Mouse (Mus musculus) ES-E14 (cell line): Measurements from ENCODE around the gene Ap2m1. TPM values are rescaled to one million over a fixed set of nuclear protein-coding genes. Genes with fewer than 3 reads are reported as not detected.

Experiments
- DNase-seq: peaks from one replicate; pipeline ENCODE4 v3.0.0-alpha.2; 2013; ENCODE audit warnings: low read depth, low spot score
- H3K27ac ChIP-seq: 2 replicates; pipeline ENCODE4 v1.5.1; 2012; ENCODE audit warnings: low read depth, mild to moderate bottlenecking, low read length, moderate library complexity, mixed read lengths; ENCODE audit not compliant: poor library complexity, insufficient read depth, severe bottlenecking
- H3K36me3 ChIP-seq: 2 replicates; pipeline ENCODE4 v1.6.1; 2012; ENCODE audit warnings: mild to moderate bottlenecking, low read length, moderate library complexity, mixed read lengths; ENCODE audit not compliant: control insufficient read depth, poor library complexity, insufficient read depth, severe bottlenecking
- H3K4me1 ChIP-seq, 2 experiments: fragments of 150-350 bp in 1 of 2; sonication (generic) in 1 of 2; 2 replicates each; pipeline ENCODE4 v1.6.1; 2012; ENCODE audit warnings: low read length in 2 of 2, mild to moderate bottlenecking in 1 of 2, mixed read lengths in 1 of 2; ENCODE audit not compliant: control insufficient read depth in 2 of 2, insufficient read depth in 2 of 2, poor library complexity in 1 of 2
- H3K4me3 ChIP-seq, 2 experiments: fragments of 150-350 bp in 1 of 2; sonication (generic) in 1 of 2; 2 replicates each; pipeline ENCODE4 v1.5.1; 2012; ENCODE audit warnings: low read length in 2 of 2, low read depth in 1 of 2, mild to moderate bottlenecking in 1 of 2, mixed read lengths in 1 of 2; ENCODE audit not compliant: insufficient read depth in 1 of 2, poor library complexity in 1 of 2, severe bottlenecking in 1 of 2
- H3K9ac ChIP-seq: 2 replicates; pipeline ENCODE4 v1.6.1; 2012; ENCODE audit warnings: low read depth, mild to moderate bottlenecking, low read length, mixed read lengths; ENCODE audit not compliant: poor library complexity, insufficient read depth, severe bottlenecking
- H3K9me3 ChIP-seq: fragments of 150-350 bp; sonication (generic); 2 replicates; pipeline ENCODE4 v1.6.1; 2012; ENCODE audit warnings: low read depth, mild to moderate bottlenecking, low read length; ENCODE audit not compliant: control insufficient read depth, insufficient read depth
- CHD2 ChIP-seq: IDR thresholded peaks from 2 replicates; pipeline ENCODE4 v1.6.1; 2014; ENCODE audit warnings: mild to moderate bottlenecking, low read depth, low read length, inconsistent platforms
- HCFC1 ChIP-seq: IDR thresholded peaks from 2 replicates; pipeline ENCODE4 v1.6.1; 2012; ENCODE audit warnings: low read length, inconsistent platforms, borderline replicate concordance; ENCODE audit not compliant: insufficient read depth
- MAFK ChIP-seq: IDR thresholded peaks from 2 replicates; pipeline ENCODE4 v1.6.1; 2014; ENCODE audit warnings: mild to moderate bottlenecking, low read depth, low read length, inconsistent platforms; ENCODE audit not compliant: insufficient read depth
- ZC3H11A ChIP-seq: IDR thresholded peaks from 2 replicates; pipeline ENCODE4 v1.6.1; 2012; ENCODE audit warnings: low read depth, mild to moderate bottlenecking, inconsistent platforms, low read length, borderline replicate concordance
- ZNF384 ChIP-seq: IDR thresholded peaks from 2 replicates; pipeline ENCODE4 v1.6.1; 2012; ENCODE audit warnings: low read depth, low read length, inconsistent platforms
- in situ Hi-C, 2 experiments: fragments of 600-800 bp; cut with MboI; formaldehyde crosslinking; loops; one replicate each; pipeline ENCODE4 v1.15.1; 2025; ENCODE audit warnings: low sequenced_read_pairs in 2 of 2, inconsistent platforms in 1 of 2; ENCODE audit not compliant: unreplicated experiment in 2 of 2
- total RNA-seq: library from RNA; depleted of rRNA; stranded (reverse); fragments of 300-350 nt; gene quantifications from 2 replicates; pipeline ENCODE4 v1.2.3, GENCODE M21; 2012

Ap2m1 gene
- total RNA-seq, 1 experiment, result 236 TPM

GRCm38 (mm10) chr16:20497980-20498676 is 37.1 kb upstream of the Ap2m1 start:
- Histone ChIP-seq H3K9ac (peak overlapping the region; percentile 40; the same call in 1 of the 2 replicates), H3K9me3 (no peaks in the 10 kb centered on the region), H3K36me3 (peaks cover 20% of the 10 kb centered on the region), H3K27ac (peak overlapping the region; percentile 22), H3K4me1 (peaks cover 0 to 2% of the 10 kb centered on the region in 2 experiments; a peak in 2 of 4 replicates), H3K4me3 (peak overlapping the region; percentile 76 to 95)
- no peak for DNase-seq
- in situ Hi-C loops, result no loop called here
- no peak for TF ChIP-seq MAFK
- no peak for TF ChIP-seq ZC3H11A

GRCm38 (mm10) chr16:20498677-20499475 is 36.4 kb upstream of the Ap2m1 start, which contains the start of gene Eif2b5:
Gene Eif2b5 (plus strand): TSS chr16:20498817.
- peak within 1 kb of the TSS; percentile 76 to 95 for H3K4me3 ChIP-seq
- in situ Hi-C loops, result no loop called here
- no peak for TF ChIP-seq ZC3H11A
- peak; percentile 84 for TF ChIP-seq HCFC1
- peaks cover 0 to 2% of the 10 kb centered on the region in 2 experiments; a peak in 2 of 4 replicates for H3K4me1 ChIP-seq
- peak; percentile 90 for DNase-seq
- H3K36me3 ChIP-seq, result peaks cover 25% of the 10 kb centered on the region
- peak within 1 kb of the TSS; percentile 84 for H3K27ac ChIP-seq
- no peaks in the 10 kb centered on the region for H3K9me3 ChIP-seq
- peak within 1 kb of the TSS; percentile 96 for H3K9ac ChIP-seq

GRCm38 (mm10) chr16:20506000-20506399 is 29.3 kb upstream of the Ap2m1 start:
- Histone ChIP-seq H3K36me3 (peaks cover 87% of the 10 kb centered on the region), H3K4me1 (no peaks in the 10 kb centered on the region), H3K9ac (no peak overlapping the region), H3K4me3 (no peak overlapping the region), H3K27ac (no peak overlapping the region), H3K9me3 (no peaks in the 10 kb centered on the region)
- in situ Hi-C loops, result loop anchor here in 1 of 2 experiments (10.0 kb wide), 1 partner anchor 139 kb away; no protein-coding TSS in a partner anchor
- no peak for DNase-seq
- TF ChIP-seq CHD2 (no peak), ZC3H11A (no peak), MAFK (no peak), HCFC1 (no peak), ZNF384 (no peak)

GRCm38 (mm10) chr16:20509349-20509748 is 25.9 kb upstream of the Ap2m1 start:
- in situ Hi-C loops, result loop anchor here in 1 of 2 experiments (10.0 kb wide), 1 partner anchor 135 kb away; no protein-coding TSS in a partner anchor
- no peaks in the 10 kb centered on the region; a peak in 1 of 4 replicates for H3K4me1 ChIP-seq
- no peak for TF ChIP-seq ZNF384
- TF ChIP-seq HCFC1, result no peak
- H3K9ac ChIP-seq, result no peak overlapping the region
- no peak for DNase-seq
- no peaks in the 10 kb centered on the region for H3K9me3 ChIP-seq
- no peak overlapping the region for H3K27ac ChIP-seq
- peaks cover 65% of the 10 kb centered on the region for H3K36me3 ChIP-seq
- no peak overlapping the region for H3K4me3 ChIP-seq
